Mouse (Mus musculus): Measurements from ENCODE around the gene Ncoa3.

DNA sequence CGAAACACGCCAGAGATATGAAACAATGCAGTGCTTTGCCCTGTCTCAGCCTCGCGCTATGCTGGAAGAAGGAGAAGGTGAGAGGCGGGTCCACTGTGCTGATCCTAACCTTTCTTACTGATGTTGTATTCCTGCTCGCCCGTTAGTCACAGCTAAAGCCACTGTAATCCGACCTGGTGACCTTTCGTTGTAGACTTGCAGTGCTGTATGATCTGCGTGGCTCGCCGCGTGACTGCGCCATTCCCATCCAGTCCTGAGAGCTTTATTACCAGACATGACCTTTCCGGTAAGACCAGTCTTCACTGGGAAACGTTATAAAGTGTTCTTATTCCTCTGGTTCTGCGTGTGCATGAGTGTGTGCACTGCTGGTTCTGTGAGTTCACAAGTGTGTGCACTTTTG lies 59.0 kb downstream of the Ncoa3 start:
- TF ChIP-seq EP300 (IDR thresholded peaks at IDR 0.05; ENCODE audit: low read depth) (no peak), CTCF (IDR thresholded peaks at IDR 0.05; ENCODE audit: low read depth) (no peak)

Data from liver, embryonic 14.5 days (tissue).